Mouse (Mus musculus): ENCODE results near the gene Atg3. TPM values are rescaled to one million over a fixed set of nuclear protein-coding genes. Genes with fewer than 3 reads are reported as not detected.

Gene Atg3
- 10 to 100 TPM; 45.2 to 48.3 TPM for total RNA-seq (2021)

- DNase-seq: peak; percentile 94
Measured at GRCm38 (mm10) chr16:45158522-45159388, at the start of gene Atg3, which contains the start of gene Slc35a5. Gene Atg3, plus strand, starts transcription at chr16:45158785. Gene Slc35a5, minus strand, starts transcription at chr16:45158706.

- DNase-seq: no peak
Measured at GRCm38 (mm10) chr16:45110498-45110897, 48.1 kb upstream of the Atg3 start.

- DNase-seq: no peak
Measured at GRCm38 (mm10) chr16:45117200-45117599, 41.4 kb upstream of the Atg3 start.

- DNase-seq: no peak
Measured at GRCm38 (mm10) chr16:45118760-45119159, 39.8 kb upstream of the Atg3 start.

GRCm38 (mm10) chr16:45120844-45121425 lies 37.6 kb upstream of the Atg3 start:
- peak in 1 of 2 experiments; percentile 32 for DNase-seq

GRCm38 (mm10) chr16:45122571-45122970 lies 36.0 kb upstream of the Atg3 start:
- no peak for DNase-seq

GRCm38 (mm10) chr16:45124230-45125203 lies 34.1 kb upstream of the Atg3 start:
- DNase-seq: no peak

GRCm38 (mm10) chr16:45127936-45128710 lies 30.5 kb upstream of the Atg3 start:
- peak; percentile 8 to 12 for DNase-seq

GRCm38 (mm10) chr16:45141711-45142110 lies 16.9 kb upstream of the Atg3 start:
- no peak for DNase-seq

GRCm38 (mm10) chr16:45142565-45142964 lies 16.0 kb upstream of the Atg3 start:
- DNase-seq: no peak

GRCm38 (mm10) chr16:45145119-45145518 lies 13.5 kb upstream of the Atg3 start:
- no peak for DNase-seq

GRCm38 (mm10) chr16:45148488-45149082 lies 10.0 kb upstream of the Atg3 start:
- no peak for DNase-seq

GRCm38 (mm10) chr16:45154741-45155250 lies 3.8 kb upstream of the Atg3 start:
- DNase-seq: no peak

- peak; percentile 60 to 62 for DNase-seq
Measured at GRCm38 (mm10) chr16:45158136-45158521, 456 bp upstream of the Atg3 start.

- DNase-seq: no peak
Measured at GRCm38 (mm10) chr16:45159389-45159716, 768 bp downstream of the Atg3 start.

GRCm38 (mm10) chr16:45178552-45178951 lies 20.0 kb downstream of the Atg3 start:
- no peak for DNase-seq

GRCm38 (mm10) chr16:45181824-45182223 lies 23.2 kb downstream of the Atg3 start:
- DNase-seq: no peak

GRCm38 (mm10) chr16:45192613-45193012 lies 34.0 kb downstream of the Atg3 start:
- DNase-seq: peak; percentile 44 to 69

GRCm38 (mm10) chr16:45196816-45197215 lies 38.2 kb downstream of the Atg3 start:
- DNase-seq: peak; percentile 20 to 58

GRCm38 (mm10) chr16:45201395-45201794 lies 42.8 kb downstream of the Atg3 start:
- no peak for DNase-seq

- DNase-seq: no peak
Measured at GRCm38 (mm10) chr16:45204438-45204837, 45.9 kb downstream of the Atg3 start.

Data from layer of hippocampus, postnatal 36 days (tissue).